Mouse (Mus musculus) retina, postnatal 1 day (tissue): ENCODE measurements around the gene Cpsf6.

Experiments
- DNase-seq: peaks from one replicate; pipeline ENCODE4 v3.0.0-alpha.2; 2012

Cpsf6 gene

DNA sequence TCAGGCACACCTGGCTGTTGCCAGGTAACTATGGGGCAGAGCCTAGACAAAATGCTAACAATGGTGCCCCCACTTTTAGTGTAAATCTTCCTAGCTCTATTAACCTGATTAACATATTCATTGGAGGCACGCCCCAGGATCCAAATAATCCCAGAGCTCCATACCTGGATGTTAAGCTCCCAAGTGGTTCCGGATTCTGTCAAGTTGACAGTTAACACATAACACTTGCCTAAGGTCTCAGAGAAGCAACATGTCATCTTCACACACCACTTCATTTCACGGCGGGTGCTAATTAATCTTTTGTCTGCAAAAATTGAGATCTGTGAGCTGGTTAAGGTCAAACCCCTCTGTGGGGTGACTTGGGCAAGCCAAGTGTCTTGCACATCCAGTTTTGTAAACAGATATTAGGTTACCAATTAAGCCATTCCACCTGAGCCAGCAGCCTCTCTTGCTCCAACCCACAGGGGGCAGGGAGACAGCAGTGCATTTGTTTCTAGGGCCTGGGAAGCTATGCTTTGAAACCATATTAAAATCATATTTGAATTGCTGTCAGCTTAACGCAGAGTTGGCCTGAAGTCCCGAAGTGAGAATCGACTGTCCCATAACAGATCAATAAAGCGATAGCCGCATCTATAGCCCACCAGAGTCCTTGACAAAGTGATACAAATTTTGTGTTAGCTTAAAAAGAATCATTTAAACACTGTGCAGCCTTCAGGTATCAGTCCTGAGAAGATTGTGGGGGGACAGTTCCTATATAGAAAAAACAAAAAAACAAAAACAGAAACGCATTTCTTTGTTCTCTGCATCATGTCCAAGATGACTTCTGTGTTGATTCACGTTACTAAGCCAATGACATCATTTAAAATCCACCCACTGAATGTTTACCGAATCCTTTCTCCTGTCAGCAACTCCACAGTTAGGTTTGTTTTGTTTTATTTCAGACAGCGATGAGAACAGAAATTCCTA, 34.0 kb upstream of the Cpsf6 start:
- DNase-seq: no peak

- no peak for DNase-seq
Observed at GRCm38 (mm10) chr10:117412474-117413057, 32.8 kb upstream of the Cpsf6 start.

- peak; percentile 57 for DNase-seq
Observed at GRCm38 (mm10) chr10:117411716-117412473, 32.1 kb upstream of the Cpsf6 start.

- DNase-seq: no peak
Observed at GRCm38 (mm10) chr10:117411131-117411530, 31.3 kb upstream of the Cpsf6 start.

DNA sequence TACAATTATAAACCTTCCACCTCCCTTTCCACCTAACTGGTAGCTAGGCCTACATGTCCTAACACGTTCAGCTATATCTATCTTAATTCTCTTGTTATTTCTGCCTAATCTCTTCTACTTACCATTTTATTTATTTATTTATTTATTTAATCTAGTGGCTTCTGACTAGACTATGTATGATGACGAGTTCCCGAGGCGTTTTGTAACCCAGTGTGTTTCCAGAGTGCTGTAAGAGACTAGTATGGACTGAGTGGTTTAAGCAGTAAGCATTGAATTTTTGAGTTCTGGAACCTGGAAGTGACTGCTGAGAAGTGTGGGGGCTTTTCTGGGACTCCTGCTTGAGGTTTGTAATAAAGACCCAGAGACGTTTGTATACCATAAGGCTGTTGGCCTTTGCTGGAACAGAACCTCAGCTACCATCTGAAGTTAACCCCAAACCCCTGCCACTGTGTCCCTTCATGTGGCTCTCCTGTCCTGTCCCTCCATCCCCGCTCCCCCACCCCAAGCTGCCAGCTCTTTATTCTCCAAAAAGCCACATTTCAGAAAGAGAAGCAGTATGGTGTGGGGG, 30.8 kb upstream of the Cpsf6 start:
- DNase-seq: no peak

GRCm38 (mm10) chr10:117409373-117410354, 29.8 kb upstream of the Cpsf6 start:
- no peak for DNase-seq

GRCm38 (mm10) chr10:117408545-117409372, 28.9 kb upstream of the Cpsf6 start:
- no peak for DNase-seq

DNA sequence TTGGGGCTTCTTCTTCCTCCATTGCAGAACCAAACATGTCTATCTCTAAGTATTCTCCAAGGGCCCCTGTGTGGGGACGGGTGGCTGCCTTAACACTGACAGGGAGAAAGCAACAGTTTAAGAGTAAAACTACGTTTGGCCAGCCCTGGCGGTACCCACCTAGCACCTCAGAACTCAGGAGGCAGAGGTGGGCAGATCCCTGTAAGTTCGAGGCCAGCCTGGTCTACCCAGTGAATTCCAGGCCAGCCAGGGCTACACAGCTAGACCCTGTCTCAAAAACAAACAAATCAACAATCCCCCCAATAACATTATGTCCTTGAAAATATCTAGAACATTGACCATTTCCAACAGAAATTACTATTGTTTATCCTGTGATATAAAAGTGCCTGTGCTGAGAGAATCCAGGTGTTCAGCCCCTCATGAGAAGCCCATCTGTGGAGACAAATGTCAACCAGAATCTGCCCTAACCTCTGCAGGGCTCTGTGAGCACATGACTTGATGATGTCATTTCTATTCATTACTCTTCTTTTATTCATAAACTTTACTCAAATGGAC, 28.0 kb upstream of the Cpsf6 start:
- no peak for DNase-seq

DNA sequence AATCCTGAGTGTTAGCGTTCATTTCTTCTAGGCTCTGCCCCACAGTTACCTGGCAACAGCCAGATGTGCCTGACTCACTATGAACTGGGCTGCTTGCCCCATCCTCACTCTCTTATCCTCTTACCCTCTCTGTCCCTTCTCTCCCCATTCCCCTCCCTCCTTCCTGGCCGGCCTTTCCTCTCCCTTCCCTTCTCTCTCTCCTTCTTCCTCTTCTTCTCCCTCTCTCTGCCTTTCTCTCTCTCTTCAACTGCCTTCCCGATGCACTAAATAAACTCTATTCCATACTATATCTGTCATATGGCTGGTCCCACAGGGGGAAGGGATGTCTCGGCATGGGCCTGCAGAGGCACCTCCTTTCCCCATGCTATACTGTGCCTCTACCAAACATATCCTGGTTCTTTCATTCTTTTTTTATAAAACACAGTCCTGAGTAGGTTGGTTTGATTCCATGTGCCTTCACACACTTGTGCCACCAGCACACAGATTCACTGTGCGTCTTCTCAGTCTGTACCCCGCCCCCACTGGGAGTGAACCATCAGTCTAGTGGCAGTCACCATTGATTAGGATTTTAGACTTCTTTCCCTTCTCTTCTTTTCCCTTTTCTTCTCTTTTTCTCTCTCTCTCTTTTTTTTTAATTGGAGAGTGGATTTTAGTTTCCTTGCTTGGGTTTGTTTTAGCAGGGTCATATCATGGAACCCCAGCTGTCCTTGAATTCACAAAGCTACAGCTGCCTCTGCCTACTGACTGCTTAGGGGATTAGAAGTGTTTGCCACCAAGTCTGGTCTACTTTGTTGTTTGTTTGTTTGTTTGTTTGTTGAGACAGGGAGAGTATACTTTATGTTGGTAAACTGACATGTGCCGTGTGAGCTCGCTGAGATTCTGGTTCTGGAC, 27.3 kb upstream of the Cpsf6 start:
- no peak for DNase-seq

- DNase-seq: no peak
Observed at GRCm38 (mm10) chr10:117406283-117406588, 26.4 kb upstream of the Cpsf6 start.

- no peak for DNase-seq
Observed at GRCm38 (mm10) chr10:117405526-117406282, 25.9 kb upstream of the Cpsf6 start.

GRCm38 (mm10) chr10:117404384-117404783, 24.6 kb upstream of the Cpsf6 start:
- no peak for DNase-seq

GRCm38 (mm10) chr10:117403344-117403953, 23.6 kb upstream of the Cpsf6 start:
- peak; percentile 21 for DNase-seq

DNA sequence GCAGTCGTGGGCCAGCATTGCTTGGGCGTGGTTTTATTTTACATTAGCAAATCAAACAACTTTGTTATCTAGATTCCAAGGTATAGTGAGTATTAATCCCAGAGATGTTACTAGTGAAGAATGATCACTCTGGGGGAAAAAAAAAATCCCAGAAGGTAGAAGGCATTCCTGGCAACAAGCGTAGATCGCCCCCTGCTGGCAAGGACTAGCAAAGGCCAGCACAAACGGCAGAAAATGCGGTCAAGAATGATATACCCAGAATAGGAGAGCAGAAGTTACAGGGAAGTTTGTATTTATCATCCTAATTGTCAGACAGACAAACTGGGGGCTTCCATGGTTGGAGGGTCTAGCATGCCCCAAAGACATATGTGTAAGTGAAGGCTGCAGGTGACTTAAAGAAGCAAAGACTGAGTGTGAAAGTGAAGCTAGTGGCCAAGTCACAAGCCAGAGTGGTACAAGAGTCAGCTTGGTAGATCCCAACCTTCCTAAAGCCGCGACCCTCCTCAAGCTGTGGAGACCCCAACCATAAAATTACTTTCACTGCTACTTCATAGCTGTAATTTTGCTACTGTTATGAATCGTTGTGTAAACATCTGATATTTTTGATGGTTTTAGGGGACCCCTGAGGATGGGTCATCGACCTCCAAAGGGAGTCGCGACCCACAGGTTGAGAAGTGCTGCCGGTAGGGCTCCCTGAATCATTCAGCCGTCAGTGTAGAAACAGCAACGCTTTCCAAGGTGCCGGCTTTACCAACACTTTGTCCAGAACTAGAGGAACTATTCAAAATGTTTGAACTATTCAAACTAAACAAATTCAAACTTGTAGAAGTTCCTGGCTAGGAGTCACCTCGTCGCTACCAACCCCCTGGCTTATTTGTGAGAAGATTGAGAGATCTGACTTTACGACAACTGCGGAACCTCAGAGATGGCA, 22.9 kb upstream of the Cpsf6 start:
- peak; percentile 53 for DNase-seq

- DNase-seq: no peak
Observed at GRCm38 (mm10) chr10:117401364-117401763, 21.5 kb upstream of the Cpsf6 start.

DNA sequence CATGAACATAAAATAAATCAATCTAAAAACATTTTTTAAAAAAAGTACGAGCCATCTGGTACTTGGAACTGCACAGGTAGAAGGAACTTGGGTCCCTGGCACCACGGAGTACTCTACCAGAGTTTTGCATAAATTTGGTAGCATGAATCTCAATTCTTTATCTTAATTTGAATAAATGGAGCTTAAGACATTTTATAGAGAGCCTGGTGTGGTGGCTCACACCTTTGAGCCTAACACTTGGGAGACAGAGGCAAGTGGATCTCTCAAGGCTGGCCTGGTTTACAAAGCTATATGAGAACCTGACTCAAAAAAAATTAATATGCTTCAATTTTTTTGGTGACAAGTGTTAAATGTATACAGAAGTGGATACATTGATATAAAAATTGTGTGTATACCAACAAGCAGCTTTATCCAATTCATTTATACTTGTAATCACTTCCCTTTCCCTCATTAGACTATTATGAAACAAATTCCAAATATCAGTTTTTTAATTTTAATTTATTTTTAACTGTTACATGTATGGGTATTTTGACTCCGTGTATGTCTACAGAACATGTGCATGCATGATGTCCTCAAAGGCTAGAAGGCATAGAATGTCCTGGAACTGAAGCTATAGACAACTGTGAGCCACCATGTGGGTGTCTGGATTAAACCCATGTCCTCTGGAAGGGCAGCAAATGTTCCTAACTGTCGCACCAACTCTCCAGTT, 20.6 kb upstream of the Cpsf6 start:
- DNase-seq: no peak

DNA sequence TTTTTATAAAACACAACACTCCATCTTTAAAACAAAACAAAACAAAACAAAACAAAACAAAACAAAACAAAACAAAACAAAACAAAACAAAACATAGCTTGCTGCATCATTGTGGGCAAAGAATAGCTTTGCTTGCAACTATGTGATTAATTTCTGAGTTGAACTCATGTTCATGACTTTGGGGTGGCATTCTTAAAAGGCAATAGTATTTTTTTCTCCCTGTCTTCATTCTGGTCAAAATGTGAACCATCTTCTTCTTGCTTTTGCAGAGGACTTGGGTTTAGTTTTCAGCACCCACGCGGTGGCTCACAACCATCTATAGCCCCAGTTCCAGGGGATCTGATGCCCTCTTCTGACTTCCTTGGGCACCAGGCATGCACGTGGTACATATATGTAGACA, 20.0 kb upstream of the Cpsf6 start:
- no peak for DNase-seq
